Mouse (Mus musculus) ES-Bruce4 (cell line): ENCODE data around the gene Ube2f. TPM values are rescaled to one million over a fixed set of nuclear protein-coding genes. Genes with fewer than 3 reads are reported as not detected.

Experiments used
- H3K27ac ChIP-seq: 2 replicates; pipeline ENCODE4 v1.5.1; 2012; ENCODE audit warnings: low read length, inconsistent platforms; ENCODE audit not compliant: insufficient read depth
- H3K27me3 ChIP-seq: 2 replicates; pipeline ENCODE4 v1.6.1; 2012; ENCODE audit warnings: mild to moderate bottlenecking, low read length, inconsistent platforms; ENCODE audit not compliant: control insufficient read depth, poor library complexity, insufficient read depth, severe bottlenecking
- H3K36me3 ChIP-seq: 2 replicates; pipeline ENCODE4 v1.6.1; 2012; ENCODE audit warnings: inconsistent platforms, mild to moderate bottlenecking, low read length, moderate library complexity; ENCODE audit not compliant: control insufficient read depth, poor library complexity, insufficient read depth, severe bottlenecking
- H3K4me1 ChIP-seq: one replicate; pipeline ENCODE4 v1.8.1; 2011; ENCODE audit warnings: low read length; ENCODE audit not compliant: control insufficient read depth, insufficient read depth
- H3K4me3 ChIP-seq: 2 replicates; pipeline ENCODE4 v1.5.1; 2011; ENCODE audit warnings: low read depth, mild to moderate bottlenecking, low read length
- H3K9ac ChIP-seq: 2 replicates; pipeline ENCODE4 v1.6.1; 2012; ENCODE audit warnings: low read depth, mild to moderate bottlenecking, inconsistent platforms; ENCODE audit not compliant: poor library complexity, severe bottlenecking
- H3K9me3 ChIP-seq: replicated peaks from 2 replicates; pipeline ENCODE4 v1.6.1; 2012; ENCODE audit warnings: mild to moderate bottlenecking, low read length, inconsistent platforms; ENCODE audit not compliant: control insufficient read depth, poor library complexity, insufficient read depth, severe bottlenecking
- CTCF ChIP-seq: IDR thresholded peaks from one replicate; pipeline ENCODE4 v1.8.1; 2011; ENCODE audit warnings: low read depth, low read length
- EP300 ChIP-seq: IDR thresholded peaks from 2 replicates; pipeline ENCODE4 v1.6.1; 2011; ENCODE audit warnings: low read depth, low read length; ENCODE audit not compliant: insufficient read depth
- POLR2A ChIP-seq: IDR thresholded peaks from one replicate; pipeline ENCODE4 v1.8.1; 2011; ENCODE audit warnings: low read length; ENCODE audit not compliant: insufficient read depth
- polyA plus RNA-seq: library from polyadenylated mRNA; stranded (reverse); fragments of >200 nt; gene quantifications from 2 replicates; pipeline ENCODE4 v1.2.4, GENCODE M21; 2011; ENCODE audit warnings: low read depth; ENCODE audit not compliant: missing spikeins, insufficient read depth, insufficient read length

Gene Ube2f
- polyA plus RNA-seq, 1 experiment, result 61.7 TPM

- TF ChIP-seq CTCF (no peak), EP300 (no peak), POLR2A (no peak)
- no peaks in the 10 kb centered on the region for H3K9me3 ChIP-seq
- no peaks in the 10 kb centered on the region for H3K4me1 ChIP-seq
Measured at GRCm38 (mm10) chr1:91215981-91216380, 34.1 kb upstream of the Ube2f start.

GRCm38 (mm10) chr1:91216504-91217267 is 33.4 kb upstream of the Ube2f start:
- H3K9ac ChIP-seq, result no peak overlapping the region
- H3K9me3 ChIP-seq, result no peaks in the 10 kb centered on the region
- H3K4me1 ChIP-seq, result no peaks in the 10 kb centered on the region

More at GRCm38 (mm10) chr1:91215981-91216380, 34.1 kb upstream of the Ube2f start:
- H3K27ac ChIP-seq, result no peak overlapping the region
- H3K4me3 ChIP-seq, result no peak overlapping the region
- no peaks in the 10 kb centered on the region for H3K36me3 ChIP-seq
- H3K27me3 ChIP-seq, result no peaks in the 10 kb centered on the region
- no peak overlapping the region for H3K9ac ChIP-seq

GRCm38 (mm10) chr1:91219641-91220321 is 30.3 kb upstream of the Ube2f start:
- H3K36me3 ChIP-seq, result no peaks in the 10 kb centered on the region
- H3K4me3 ChIP-seq, result no peak overlapping the region
- no peaks in the 10 kb centered on the region for H3K4me1 ChIP-seq

More at GRCm38 (mm10) chr1:91216504-91217267, 33.4 kb upstream of the Ube2f start:
- TF ChIP-seq CTCF (no peak), POLR2A (no peak), EP300 (no peak)
- no peak overlapping the region for H3K4me3 ChIP-seq
- no peaks in the 10 kb centered on the region for H3K36me3 ChIP-seq
- H3K27me3 ChIP-seq, result no peaks in the 10 kb centered on the region
- no peak overlapping the region for H3K27ac ChIP-seq

GRCm38 (mm10) chr1:91220322-91220672 is 29.8 kb upstream of the Ube2f start:
- no peaks in the 10 kb centered on the region for H3K9me3 ChIP-seq
- H3K4me1 ChIP-seq, result no peaks in the 10 kb centered on the region
- H3K27me3 ChIP-seq, result no peaks in the 10 kb centered on the region
- H3K27ac ChIP-seq, result no peak overlapping the region
- no peak overlapping the region for H3K4me3 ChIP-seq
- no peak for TF ChIP-seq POLR2A
- TF ChIP-seq EP300, result no peak
- TF ChIP-seq CTCF, result no peak
- H3K36me3 ChIP-seq, result no peaks in the 10 kb centered on the region
- H3K9ac ChIP-seq, result no peak overlapping the region

More at GRCm38 (mm10) chr1:91219641-91220321, 30.3 kb upstream of the Ube2f start:
- H3K27me3 ChIP-seq, result no peaks in the 10 kb centered on the region
- no peak overlapping the region for H3K9ac ChIP-seq
- H3K9me3 ChIP-seq, result no peaks in the 10 kb centered on the region
- TF ChIP-seq CTCF, result no peak
- no peak for TF ChIP-seq EP300
- TF ChIP-seq POLR2A, result no peak
- H3K27ac ChIP-seq, result no peak overlapping the region

- no peak overlapping the region for H3K27ac ChIP-seq
- no peaks in the 10 kb centered on the region for H3K4me1 ChIP-seq
- H3K9me3 ChIP-seq, result no peaks in the 10 kb centered on the region
- no peak overlapping the region for H3K9ac ChIP-seq
- no peaks in the 10 kb centered on the region for H3K27me3 ChIP-seq
- no peak for TF ChIP-seq EP300
- no peak for TF ChIP-seq POLR2A
- no peak for TF ChIP-seq CTCF
- H3K4me3 ChIP-seq, result no peak overlapping the region
- H3K36me3 ChIP-seq, result no peaks in the 10 kb centered on the region
Measured at GRCm38 (mm10) chr1:91226562-91226961, 23.5 kb upstream of the Ube2f start.
